Mouse (Mus musculus) embryonic fibroblast, embryonic 13.5 days (primary cell): ENCODE data around the gene Slc35a3. TPM values are rescaled to one million over a fixed set of nuclear protein-coding genes. Genes with fewer than 3 reads are reported as not detected.

Experiments used
- H3K27ac ChIP-seq: 2 replicates; pipeline ENCODE4 v1.5.1; 2012; ENCODE audit warnings: low read length, control low read depth, inconsistent platforms; ENCODE audit not compliant: insufficient read depth
- H3K4me1 ChIP-seq: 2 replicates; pipeline ENCODE4 v1.6.1; 2011; ENCODE audit warnings: low read length; ENCODE audit not compliant: control insufficient read depth, insufficient read depth
- H3K4me3 ChIP-seq: 2 replicates; pipeline ENCODE4 v1.5.1; 2011; ENCODE audit warnings: mild to moderate bottlenecking, control low read depth, low read length; ENCODE audit not compliant: insufficient read depth
- CTCF ChIP-seq: IDR thresholded peaks from 2 replicates; pipeline ENCODE4 v1.5.1; 2011; ENCODE audit warnings: mild to moderate bottlenecking, control low read depth, low read length, moderate library complexity, borderline replicate concordance; ENCODE audit not compliant: insufficient read depth
- POLR2A ChIP-seq: IDR thresholded peaks from 2 replicates; pipeline ENCODE4 v1.6.1; 2011; ENCODE audit warnings: low read depth, mild to moderate bottlenecking, control low read depth, low read length, moderate library complexity
- polyA plus RNA-seq: library from polyadenylated mRNA; stranded (reverse); fragments of >200 nt; gene quantifications from 2 replicates; pipeline ENCODE4 v1.2.4, GENCODE M21; 2011; ENCODE audit warnings: low read depth; ENCODE audit not compliant: missing spikeins, insufficient read length

Slc35a3 gene
- polyA plus RNA-seq, 1 experiment = 23.7 TPM

DNA sequence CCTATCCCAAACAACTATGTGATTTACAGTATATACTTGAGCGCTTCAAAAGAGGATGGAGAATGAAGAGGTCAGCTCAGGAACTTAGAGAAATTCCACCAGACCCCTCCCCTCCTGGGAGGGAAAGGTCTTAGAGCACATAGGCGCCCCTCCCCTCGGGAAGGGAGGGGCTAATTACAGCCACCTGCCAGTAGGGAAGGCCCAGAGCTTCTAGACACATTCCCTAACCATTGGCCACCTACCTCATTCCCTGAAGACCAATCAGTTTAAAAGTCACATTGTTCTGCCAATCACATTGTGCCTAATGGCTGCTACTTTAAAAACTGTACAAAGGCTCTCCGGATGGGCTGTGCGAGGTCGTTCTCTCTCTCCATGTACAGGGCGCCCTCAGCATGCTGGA lies 90.0 kb downstream of the Slc35a3 start:
- no peak overlapping the region for H3K4me3 ChIP-seq

GRCm38 (mm10) chr3:116620636-116621370 lies 91.8 kb downstream of the Slc35a3 start:
- TF ChIP-seq CTCF (no peak), POLR2A (no peak)
- Histone ChIP-seq H3K27ac (no peak overlapping the region), H3K4me3 (no peak overlapping the region), H3K4me1 (no peaks in the 10 kb centered on the region)

More for the DNA sequence above, 90.0 kb downstream of the Slc35a3 start:
- Histone ChIP-seq H3K4me1 (no peaks in the 10 kb centered on the region), H3K27ac (no peak overlapping the region)
- TF ChIP-seq CTCF (no peak), POLR2A (no peak)

Other genes starting within 250 kb of the Slc35a3 start
- 44.7 and 45.1 TPM in 2 replicates for gene Rtca, start 204.6 kb downstream of the Slc35a3 start, polyA plus RNA-seq
- gene Dbt, start 199.8 kb downstream of the Slc35a3 start, polyA plus RNA-seq = 22.0 and 22.8 TPM in 2 replicates
- 0.43 TPM in 1 of 2 replicates, not detected in the other for gene Lrrc39, start 149.9 kb downstream of the Slc35a3 start, polyA plus RNA-seq
- gene Sass6, start 117.8 kb downstream of the Slc35a3 start, polyA plus RNA-seq = 11.5 and 14.6 TPM in 2 replicates
- gene Trmt13, start 98.2 kb downstream of the Slc35a3 start, polyA plus RNA-seq = 19.0 and 21.2 TPM in 2 replicates
- 41.4 and 45.4 TPM in 2 replicates for gene Mfsd14a, start 50.2 kb downstream of the Slc35a3 start, polyA plus RNA-seq
- not detected in 2 replicates for gene Gm43191, start 31.6 kb downstream of the Slc35a3 start, polyA plus RNA-seq
- gene Agl, start 95.3 kb upstream of the Slc35a3 start, polyA plus RNA-seq = 32.2 and 33.6 TPM in 2 replicates
- 32.4 and 45.3 TPM in 2 replicates for gene Frrs1, start 146.6 kb upstream of the Slc35a3 start, polyA plus RNA-seq